Mouse (Mus musculus) midbrain, embryonic 15.5 days (tissue): ENCODE measurements at regions not wholly inside any gene's neighbourhood (a gene's known extent, or its start where the extent isn't known, plus 50 kb on each side); places are given as distances from the start of the nearest gene placed in this dataset.

Experiments
- ATAC-seq: fragments of 200-750 bp; cut with Nextera tagmentation; replicated peaks from 2 replicates; pipeline ENCODE4 v1.8.0; 2017; ENCODE audit warnings: moderate TSS enrichment
- H3K27ac ChIP-seq: fragments of 300-500 bp; sonication (generic); 2 replicates; pipeline ENCODE4 v1.5.1; 2015; ENCODE audit warnings: mild to moderate bottlenecking, inconsistent platforms
- H3K27me3 ChIP-seq: fragments of 300-500 bp; sonication (generic); replicated peaks from 2 replicates; pipeline ENCODE4 v1.6.1; 2015; ENCODE audit warnings: inconsistent platforms
- H3K36me3 ChIP-seq: fragments of 300-500 bp; sonication (generic); replicated peaks from 2 replicates; pipeline ENCODE4 v1.6.1; 2015; ENCODE audit warnings: inconsistent platforms
- H3K4me1 ChIP-seq: fragments of 300-500 bp; sonication (generic); 2 replicates; pipeline ENCODE4 v1.6.1; 2015; ENCODE audit warnings: inconsistent platforms
- H3K4me2 ChIP-seq: fragments of 300-500 bp; sonication (generic); 2 replicates; pipeline ENCODE4 v1.6.1; 2015; ENCODE audit warnings: inconsistent platforms, mild to moderate bottlenecking, moderate library complexity
- H3K4me3 ChIP-seq: fragments of 300-500 bp; sonication (generic); 2 replicates; pipeline ENCODE4 v1.5.1; 2015; ENCODE audit warnings: mild to moderate bottlenecking, inconsistent platforms
- H3K9ac ChIP-seq: fragments of 300-500 bp; sonication (generic); 2 replicates; pipeline ENCODE4 v1.6.1; 2015; ENCODE audit warnings: mild to moderate bottlenecking, inconsistent platforms
- H3K9me3 ChIP-seq: fragments of 300-500 bp; sonication (generic); 2 replicates; pipeline ENCODE4 v1.6.1; 2016; ENCODE audit warnings: inconsistent platforms
- WGBS: fragments of 180-500 bp; shearing (Covaris S2); methylation state at CpG from one replicate; pipeline ENCODE4 v1.1.7; 2015; ENCODE audit warnings: mixed read lengths; 5-methylcytosine and 5-hydroxymethylcytosine counted together

DNA sequence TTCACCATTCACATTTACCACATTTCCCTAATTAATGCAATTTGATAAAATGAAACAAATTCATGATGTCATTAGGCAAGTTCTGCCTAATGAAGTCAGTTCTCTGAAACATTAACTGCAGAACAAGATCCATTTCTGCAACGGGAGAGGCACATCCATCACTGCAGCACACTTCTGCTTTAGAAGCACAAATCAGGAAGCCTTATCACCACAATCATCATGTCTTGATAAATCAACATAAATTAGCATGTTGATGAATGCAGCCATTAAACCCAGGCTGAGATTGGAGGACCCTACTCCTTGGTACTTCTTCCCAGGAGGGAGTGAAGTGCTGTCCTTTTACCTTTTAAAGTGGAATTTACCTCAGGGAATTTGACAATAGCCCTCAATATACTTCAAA, 1195.4 kb downstream of the Defb40 start:
- Histone ChIP-seq H3K4me1 (no peaks in the 10 kb centered on the region), H3K9ac (no peak overlapping the region), H3K36me3 (no peaks in the 10 kb centered on the region), H3K9me3 (no peaks in the 10 kb centered on the region), H3K27ac (no peak overlapping the region), H3K27me3 (no peaks in the 10 kb centered on the region), H3K4me2 (no peak overlapping the region), H3K4me3 (no peak overlapping the region)
- WGBS: 51% methylated on average over 1 of the region's 1 CpGs
- no peak for ATAC-seq

DNA sequence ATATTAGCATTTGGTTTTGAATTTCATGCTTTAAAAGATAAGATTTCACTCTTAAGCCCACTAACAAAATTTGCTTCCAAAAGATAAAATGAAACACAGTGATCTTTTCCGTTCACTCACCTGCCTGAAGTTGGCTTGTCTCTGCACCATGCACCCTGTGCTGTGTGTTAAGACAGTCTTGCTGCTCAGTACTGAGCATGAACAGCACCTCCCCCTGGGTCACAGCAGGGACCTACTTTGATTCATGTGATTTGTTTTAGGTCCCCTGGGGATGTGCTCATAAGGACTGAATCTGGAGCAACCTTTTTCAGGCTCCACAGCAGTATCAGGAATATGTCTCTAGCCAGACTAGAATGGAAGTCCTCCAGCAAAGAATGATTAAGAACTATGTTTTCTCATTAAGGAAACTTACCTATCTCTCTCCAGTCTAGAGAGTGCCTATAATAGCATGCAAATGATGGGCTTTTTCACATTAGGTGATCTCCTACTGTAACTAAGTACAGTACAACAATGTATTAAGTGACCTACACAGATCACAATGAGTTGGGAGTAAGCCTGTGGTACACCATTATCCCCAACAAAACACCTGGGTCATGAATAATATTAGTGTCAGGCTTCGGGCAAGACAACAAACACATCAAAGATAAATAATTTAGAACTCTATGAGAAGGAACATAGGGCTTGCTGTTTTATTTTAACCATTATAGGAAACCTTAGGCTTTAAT, 1196.3 kb downstream of the Defb40 start:
- WGBS: 75% methylated on average over 2 of the region's 2 CpGs
- Histone ChIP-seq H3K4me2 (no peak overlapping the region), H3K9me3 (no peaks in the 10 kb centered on the region), H3K27ac (no peak overlapping the region), H3K4me3 (no peak overlapping the region), H3K27me3 (no peaks in the 10 kb centered on the region), H3K4me1 (no peaks in the 10 kb centered on the region), H3K9ac (no peak overlapping the region), H3K36me3 (no peaks in the 10 kb centered on the region)
- ATAC-seq: peak; percentile 33; the same call in 1 of the 2 replicates

DNA sequence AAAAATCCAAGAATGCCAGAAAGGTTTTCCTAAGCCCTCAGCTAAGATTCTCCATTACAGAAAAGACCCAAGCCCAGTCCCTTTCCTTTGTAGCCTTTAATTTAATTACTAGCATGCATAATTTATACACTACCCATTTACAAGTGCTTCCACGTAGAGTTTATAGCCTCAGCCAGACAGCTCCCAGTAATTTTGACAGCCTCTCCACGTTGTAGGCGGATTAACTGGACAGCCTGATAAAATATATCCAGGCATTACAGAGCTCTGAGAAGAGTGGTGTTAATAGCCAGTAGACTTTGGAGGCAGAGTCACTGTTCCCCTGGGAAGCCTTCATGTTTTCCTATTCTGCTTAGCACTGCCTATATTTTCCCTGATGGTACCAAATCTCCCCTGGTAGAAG, 1202.6 kb downstream of the Defb40 start:
- Histone ChIP-seq H3K4me3 (no peak overlapping the region), H3K9ac (no peak overlapping the region), H3K36me3 (no peaks in the 10 kb centered on the region), H3K27me3 (no peaks in the 10 kb centered on the region), H3K9me3 (no peaks in the 10 kb centered on the region), H3K27ac (no peak overlapping the region), H3K4me2 (no peak overlapping the region), H3K4me1 (peaks cover 6% of the 10 kb centered on the region; the same call in 1 of the 2 replicates)
- peak; percentile 67 for ATAC-seq
- 30% methylated on average over 3 of the region's 3 CpGs for WGBS

GRCm38 (mm10) chr8:17773311-17773710, 1204.7 kb downstream of the Defb40 start:
- H3K27ac ChIP-seq: no peak overlapping the region
- H3K4me1 ChIP-seq: peaks cover 6% of the 10 kb centered on the region; the same call in 1 of the 2 replicates
- H3K9me3 ChIP-seq: no peaks in the 10 kb centered on the region
- H3K27me3 ChIP-seq: no peaks in the 10 kb centered on the region
- no peak for ATAC-seq
- H3K4me3 ChIP-seq: no peak overlapping the region
- WGBS: 88% methylated on average over 1 of the region's 1 CpGs
- no peak overlapping the region for H3K9ac ChIP-seq
- H3K36me3 ChIP-seq: no peaks in the 10 kb centered on the region
- no peak overlapping the region for H3K4me2 ChIP-seq

DNA sequence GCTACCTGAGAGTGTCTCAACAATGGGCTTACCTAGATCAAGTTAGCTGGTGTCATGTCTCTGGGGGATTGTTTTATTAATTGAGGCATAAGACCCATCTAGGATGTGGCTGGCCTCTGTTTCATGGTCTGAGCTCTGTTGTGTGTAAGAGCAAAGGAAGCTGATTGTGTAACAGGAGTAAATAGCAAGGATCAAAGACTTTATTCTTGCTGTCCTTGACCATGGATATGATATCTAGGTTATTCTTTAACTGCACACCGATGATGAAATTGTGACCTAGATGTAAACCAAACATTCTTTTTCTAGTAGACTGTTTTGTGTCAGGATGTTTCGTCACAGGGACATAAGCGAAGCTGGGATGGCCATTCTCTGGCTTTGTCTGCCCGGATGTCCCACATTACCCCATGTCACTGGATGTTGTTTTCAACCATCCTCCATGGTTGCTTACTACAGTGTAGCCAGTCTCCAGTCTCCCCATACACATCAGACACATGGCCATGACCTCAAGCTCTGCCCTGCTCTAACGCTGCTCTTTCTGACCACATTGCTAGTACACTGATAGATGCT, 1210.5 kb downstream of the Defb40 start:
- 93% methylated on average over 5 of the region's 5 CpGs for WGBS
- Histone ChIP-seq H3K4me3 (no peak overlapping the region), H3K4me1 (no peaks in the 10 kb centered on the region), H3K9me3 (no peaks in the 10 kb centered on the region), H3K27ac (no peak overlapping the region), H3K4me2 (no peak overlapping the region), H3K9ac (no peak overlapping the region), H3K36me3 (no peaks in the 10 kb centered on the region), H3K27me3 (no peaks in the 10 kb centered on the region)
- no peak for ATAC-seq

DNA sequence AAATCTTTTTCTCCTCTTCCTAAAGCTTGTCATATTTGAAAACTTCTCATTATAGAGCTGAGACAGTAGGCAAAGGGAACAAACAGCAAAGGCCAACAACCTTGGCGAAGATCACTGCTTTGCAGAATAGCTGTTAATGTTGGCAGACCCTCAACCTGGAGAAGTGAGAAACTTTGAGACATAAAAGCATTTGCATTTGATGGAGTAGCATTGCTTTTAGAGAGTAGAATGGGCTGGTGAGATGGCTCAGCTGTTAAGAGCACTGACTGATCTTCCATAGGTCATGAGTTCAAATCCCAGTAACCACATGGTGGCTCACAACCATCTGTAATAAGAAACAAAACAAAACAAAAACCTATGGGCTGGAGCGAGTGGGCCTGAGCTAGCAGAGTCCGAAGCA, 1253.4 kb downstream of the Defb40 start:
- Histone ChIP-seq H3K9me3 (no peaks in the 10 kb centered on the region), H3K27me3 (no peaks in the 10 kb centered on the region), H3K4me1 (no peaks in the 10 kb centered on the region), H3K4me3 (no peak overlapping the region), H3K9ac (no peak overlapping the region), H3K4me2 (no peak overlapping the region), H3K36me3 (no peaks in the 10 kb centered on the region), H3K27ac (no peak overlapping the region)
- no peak for ATAC-seq
- WGBS: 92% methylated on average over 3 of the region's 3 CpGs

DNA sequence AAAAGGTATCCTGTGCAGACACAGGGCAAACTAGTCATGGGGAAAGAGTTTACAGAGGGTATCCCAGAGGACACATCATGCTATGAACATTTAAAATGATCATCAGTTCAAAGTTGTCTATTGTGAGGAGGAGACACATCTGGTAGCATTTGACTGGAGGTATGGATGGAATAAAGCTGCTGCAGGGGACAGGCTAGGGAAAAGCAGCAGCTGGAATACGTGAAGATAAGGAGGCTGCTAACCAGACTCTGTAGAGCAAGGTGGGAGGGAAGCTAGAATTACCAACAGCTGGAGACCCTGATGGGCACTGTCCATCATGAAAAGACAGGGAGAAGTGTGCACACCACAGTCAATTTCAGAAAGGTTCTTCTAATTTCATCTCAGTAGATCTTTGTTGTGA, 1268.9 kb downstream of the Defb40 start:
- H3K4me3 ChIP-seq: no peak overlapping the region
- WGBS: 79% methylated on average over 1 of the region's 1 CpGs
- no peak overlapping the region for H3K9ac ChIP-seq
- no peaks in the 10 kb centered on the region for H3K27me3 ChIP-seq
- H3K4me2 ChIP-seq: no peak overlapping the region
- H3K9me3 ChIP-seq: no peaks in the 10 kb centered on the region
- H3K36me3 ChIP-seq: no peaks in the 10 kb centered on the region
- H3K27ac ChIP-seq: no peak overlapping the region
- no peak for ATAC-seq
- no peaks in the 10 kb centered on the region for H3K4me1 ChIP-seq

GRCm38 (mm10) chr8:17708409-17708808, 1269.6 kb downstream of the Defb40 start:
- H3K4me1 ChIP-seq: no peaks in the 10 kb centered on the region
- H3K36me3 ChIP-seq: no peaks in the 10 kb centered on the region
- no peak for ATAC-seq
- no peak overlapping the region for H3K9ac ChIP-seq
- no peak overlapping the region for H3K4me3 ChIP-seq
- no peak overlapping the region for H3K27ac ChIP-seq
- H3K4me2 ChIP-seq: no peak overlapping the region
- no peaks in the 10 kb centered on the region for H3K27me3 ChIP-seq
- 88% methylated on average over 4 of the region's 4 CpGs for WGBS
- H3K9me3 ChIP-seq: no peaks in the 10 kb centered on the region

GRCm38 (mm10) chr8:17704289-17704688, 1273.8 kb downstream of the Defb40 start:
- 49% methylated on average over 1 of the region's 1 CpGs for WGBS
- no peaks in the 10 kb centered on the region for H3K27me3 ChIP-seq
- H3K9me3 ChIP-seq: no peaks in the 10 kb centered on the region
- H3K4me3 ChIP-seq: no peak overlapping the region
- no peak overlapping the region for H3K27ac ChIP-seq
- 0 out of 2 replicates have a peak, but pooled peaks have one; percentile 14 for ATAC-seq
- no peaks in the 10 kb centered on the region for H3K4me1 ChIP-seq
- H3K9ac ChIP-seq: no peak overlapping the region
- no peak overlapping the region for H3K4me2 ChIP-seq
- no peaks in the 10 kb centered on the region for H3K36me3 ChIP-seq

DNA sequence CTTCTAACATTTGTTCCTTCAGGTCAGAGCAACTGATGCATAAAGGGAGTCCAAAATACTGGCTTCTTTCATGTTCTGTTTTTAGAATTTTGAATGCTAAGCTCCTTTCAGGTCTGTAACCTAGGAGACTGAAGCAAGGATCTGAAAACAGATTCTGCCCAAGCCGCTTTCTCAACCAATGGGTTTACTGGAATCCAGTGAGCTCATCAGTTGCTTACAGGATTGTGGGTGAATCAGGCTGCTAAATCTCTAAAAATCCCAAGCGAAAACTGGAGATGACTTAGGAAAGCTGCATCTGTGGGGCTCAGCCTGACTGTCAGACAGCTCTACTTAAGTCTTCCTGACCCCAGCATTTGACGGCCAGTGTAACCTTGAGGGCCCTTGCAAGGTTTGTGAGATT, 1277.7 kb downstream of the Defb40 start:
- no peak overlapping the region for H3K4me2 ChIP-seq
- H3K36me3 ChIP-seq: no peaks in the 10 kb centered on the region
- H3K9me3 ChIP-seq: no peaks in the 10 kb centered on the region
- no peak overlapping the region for H3K9ac ChIP-seq
- no peaks in the 10 kb centered on the region for H3K4me1 ChIP-seq
- no peak for ATAC-seq
- no peak overlapping the region for H3K27ac ChIP-seq
- H3K27me3 ChIP-seq: no peaks in the 10 kb centered on the region
- 55% methylated on average over 3 of the region's 3 CpGs for WGBS
- no peak overlapping the region for H3K4me3 ChIP-seq

GRCm38 (mm10) chr8:17690074-17690848, 1287.8 kb downstream of the Defb40 start:
- H3K4me2 ChIP-seq: no peak overlapping the region
- H3K27me3 ChIP-seq: no peaks in the 10 kb centered on the region
- WGBS: 80% methylated on average over 4 of the region's 4 CpGs
- no peaks in the 10 kb centered on the region for H3K9me3 ChIP-seq
- no peak overlapping the region for H3K4me3 ChIP-seq
- no peak overlapping the region for H3K27ac ChIP-seq
- H3K36me3 ChIP-seq: no peaks in the 10 kb centered on the region
- no peak overlapping the region for H3K9ac ChIP-seq
- ATAC-seq: no peak
- H3K4me1 ChIP-seq: no peaks in the 10 kb centered on the region

DNA sequence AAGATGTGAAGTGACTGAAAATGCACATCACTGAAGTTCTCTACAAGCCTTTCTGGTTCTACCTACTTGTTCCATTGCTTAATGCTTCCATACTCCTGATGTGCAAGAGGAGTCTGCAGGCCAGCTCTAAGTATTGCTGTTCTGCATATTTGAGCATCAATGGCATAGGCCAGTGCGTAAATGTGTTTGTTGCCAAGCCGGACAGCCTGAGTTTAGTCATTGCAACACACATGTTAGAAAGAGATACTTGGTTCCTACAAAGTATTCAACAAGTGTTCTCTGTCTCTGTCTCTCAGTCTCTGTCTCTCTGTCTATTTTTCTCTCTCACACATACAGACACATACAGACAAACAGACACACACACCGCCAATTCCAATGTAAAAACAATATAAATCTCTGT, 1288.4 kb downstream of the Defb40 start:
- no peaks in the 10 kb centered on the region for H3K36me3 ChIP-seq
- H3K9ac ChIP-seq: no peak overlapping the region
- H3K4me2 ChIP-seq: no peak overlapping the region
- WGBS: 96% methylated on average over 3 of the region's 3 CpGs
- H3K4me1 ChIP-seq: no peaks in the 10 kb centered on the region
- H3K9me3 ChIP-seq: no peaks in the 10 kb centered on the region
- ATAC-seq: no peak
- H3K27me3 ChIP-seq: no peaks in the 10 kb centered on the region
- H3K27ac ChIP-seq: no peak overlapping the region
- H3K4me3 ChIP-seq: no peak overlapping the region
